Mouse (Mus musculus): ENCODE measurements around the gene Atp4b.
A peak's percentile ranks its signal among the peaks of the same experiment; 100 is the strongest.

The Atp4b gene

GRCm38 (mm10) chr8:13396725-13397124 is at the start of gene Atp4b:
Gene Atp4b (minus strand): TSS chr8:13396825.
- no peak for DNase-seq (ENCODE audit: low spot score)

DNA sequence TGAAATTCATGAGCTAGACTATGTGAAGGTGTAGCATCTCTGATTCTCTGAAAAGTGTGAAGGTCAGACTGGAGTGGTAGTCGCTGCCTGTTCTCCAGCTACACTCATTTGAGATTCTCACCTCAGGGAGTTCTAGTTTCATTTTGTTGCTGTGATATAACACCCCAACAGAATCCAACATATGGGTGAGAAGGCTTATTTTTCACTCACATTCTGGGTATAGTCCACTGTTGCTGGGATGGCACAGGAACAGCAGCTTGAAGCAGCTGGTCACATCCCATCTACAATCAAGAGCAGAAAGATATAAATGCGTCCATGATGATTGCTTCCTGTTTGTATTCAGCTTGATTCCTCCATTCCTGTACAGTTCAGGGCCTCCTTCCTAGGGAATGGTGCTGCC is 45.5 kb upstream of the Atp4b start:
- DNase-seq (ENCODE audit: low spot score): no peak

- DNase-seq (ENCODE audit: low spot score): no peak
Observed at GRCm38 (mm10) chr8:13437531-13437930, 40.9 kb upstream of the Atp4b start.

DNA sequence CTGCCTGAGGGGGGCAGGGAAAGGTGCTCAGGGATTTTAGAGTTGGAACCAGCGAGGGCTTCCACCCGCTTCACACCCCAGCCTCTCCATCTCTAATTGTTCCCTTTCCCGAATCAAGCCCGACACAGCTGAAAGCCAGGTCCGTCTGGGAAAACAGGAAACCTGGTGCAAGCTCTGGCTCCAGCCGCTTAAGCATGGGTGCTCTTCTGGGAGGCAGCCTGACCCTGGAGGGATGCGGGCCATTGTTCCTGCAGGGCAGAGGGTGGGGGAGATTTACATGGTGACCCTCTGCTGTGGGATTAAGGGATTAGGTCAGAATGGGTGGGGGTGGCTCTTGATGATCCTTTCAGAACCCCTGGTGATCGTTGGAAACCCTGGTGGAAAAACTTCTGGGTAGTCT is 39.4 kb upstream of the Atp4b start:
- DNase-seq (ENCODE audit: low spot score): no peak

DNA sequence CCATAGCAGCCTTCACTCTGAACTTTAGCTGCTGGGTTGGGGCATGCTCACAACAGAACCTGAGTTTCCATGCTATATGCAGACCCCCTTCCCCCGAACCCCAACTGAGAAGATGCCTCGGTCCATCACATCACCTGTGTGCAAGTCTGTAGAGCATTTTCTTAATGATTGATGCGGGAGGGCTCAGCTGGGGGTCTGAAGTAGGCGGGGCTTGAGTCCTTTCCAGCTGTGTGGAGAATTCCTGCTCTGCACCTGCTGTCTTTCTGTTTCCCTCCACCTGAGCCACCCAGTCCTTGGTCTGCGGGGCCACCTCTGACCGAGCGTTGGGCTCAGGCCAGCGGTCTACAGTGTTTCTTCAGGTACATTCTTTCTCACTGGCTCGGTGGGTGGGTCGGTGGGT is 38.3 kb upstream of the Atp4b start, which contains the start of gene Tmem255b:
Tmem255b (plus strand) TSS at position 301 of the 400 bp plus-strand sequence.
- no peak for DNase-seq (ENCODE audit: low spot score)

GRCm38 (mm10) chr8:13433130-13433529 is 36.5 kb upstream of the Atp4b start:
- no peak for DNase-seq (ENCODE audit: low spot score)

DNA sequence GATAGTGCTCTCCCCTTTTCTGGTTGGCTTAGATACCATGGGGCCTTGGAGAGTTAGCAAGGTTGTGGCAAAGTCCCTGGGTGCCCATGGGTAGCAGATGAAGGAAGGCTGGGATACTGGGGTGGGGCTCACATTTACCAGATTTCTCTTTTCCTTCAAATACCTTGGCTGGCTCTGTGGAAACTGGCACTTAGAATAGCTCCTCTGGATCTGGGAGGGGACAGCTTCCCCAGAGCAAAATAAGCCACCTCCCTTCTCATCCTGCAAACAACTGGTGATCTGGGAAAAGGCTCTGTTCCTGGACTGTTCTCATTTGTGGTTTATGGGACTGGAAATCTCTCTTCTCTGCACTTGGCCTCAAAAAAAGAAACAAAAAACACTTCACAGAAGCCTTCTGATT is 34.2 kb upstream of the Atp4b start:
- no peak for DNase-seq (ENCODE audit: low spot score)

DNA sequence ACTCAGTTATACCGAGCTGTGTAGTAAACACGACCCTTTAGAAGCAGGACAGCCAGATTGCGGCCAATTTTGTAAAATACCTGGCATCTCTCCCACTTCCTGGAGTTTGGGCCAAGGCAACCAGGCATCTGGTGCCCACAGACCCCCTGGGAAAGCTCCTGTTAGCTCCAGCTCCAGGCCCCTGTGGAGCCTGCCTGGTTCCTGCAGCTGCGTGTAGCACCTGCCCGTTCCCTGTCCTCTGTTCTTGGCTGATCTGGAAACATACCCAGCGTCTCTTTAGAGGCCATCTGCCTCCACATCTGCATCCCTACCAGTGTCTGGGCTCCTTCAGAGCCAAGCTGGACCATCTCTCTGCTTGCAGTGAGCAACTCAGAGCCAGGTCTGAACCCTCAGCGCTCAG is 33.8 kb upstream of the Atp4b start:
- DNase-seq (ENCODE audit: low spot score): no peak

DNA sequence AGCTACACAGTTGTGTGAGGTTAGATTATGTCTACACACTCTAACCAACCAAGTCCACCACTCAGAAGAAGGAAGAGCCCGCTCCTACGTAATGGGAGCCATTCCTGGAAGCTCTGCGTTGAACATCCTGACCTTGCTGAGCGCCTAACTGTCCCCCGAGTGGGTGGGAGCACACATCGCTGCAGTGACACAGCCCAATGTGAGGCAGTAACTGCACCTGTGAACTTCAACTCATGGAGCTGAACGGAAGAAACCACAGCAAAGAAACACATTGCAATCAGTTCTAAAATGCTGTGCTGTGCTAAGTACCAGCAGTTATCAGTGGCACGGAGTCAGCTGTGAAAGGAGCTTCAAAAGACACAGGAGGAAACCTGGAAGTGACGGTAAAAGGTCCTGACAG is 31.5 kb upstream of the Atp4b start:
- no peak for DNase-seq (ENCODE audit: low spot score)

DNA sequence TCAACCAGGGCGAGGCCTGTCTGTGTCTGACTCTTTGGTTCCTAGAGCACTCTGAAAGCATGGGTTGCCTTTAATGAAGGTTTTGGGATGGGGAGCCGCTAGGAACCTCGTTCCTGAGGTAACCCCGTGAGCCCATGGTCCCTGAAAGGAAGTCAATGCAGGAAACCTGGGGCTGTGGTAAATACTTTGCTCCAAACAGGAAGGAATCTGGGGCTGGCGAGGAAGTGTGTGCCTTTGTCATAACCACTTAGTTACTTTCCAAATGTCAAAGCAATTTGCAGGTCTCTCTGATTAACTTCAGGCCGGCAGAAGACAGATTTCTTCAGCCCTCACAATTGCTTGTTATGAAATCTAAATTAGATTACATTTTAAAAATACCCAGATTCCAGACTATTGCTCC is 30.7 kb upstream of the Atp4b start:
- no peak for DNase-seq (ENCODE audit: low spot score)

DNA sequence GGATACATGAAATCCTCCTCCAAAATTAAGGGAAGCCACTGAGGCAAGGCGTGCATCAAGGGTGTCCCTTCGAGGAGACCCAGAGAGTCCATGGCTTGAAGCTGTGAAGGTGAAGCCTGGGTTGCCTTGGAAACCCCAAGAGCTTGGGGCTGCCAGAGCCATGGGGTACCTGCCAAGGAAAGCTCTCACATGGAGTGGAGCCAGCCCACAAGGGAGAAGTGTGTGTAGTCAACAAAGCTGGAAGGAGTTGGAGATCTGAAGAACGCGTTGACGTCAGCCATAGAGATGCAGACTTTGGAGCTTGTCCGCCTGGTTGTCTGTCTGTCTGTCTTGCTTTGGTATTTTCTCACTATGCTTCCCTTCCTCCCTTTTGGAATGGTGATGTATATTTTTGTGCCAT is 24.3 kb upstream of the Atp4b start:
- no peak for DNase-seq (ENCODE audit: low spot score)

DNA sequence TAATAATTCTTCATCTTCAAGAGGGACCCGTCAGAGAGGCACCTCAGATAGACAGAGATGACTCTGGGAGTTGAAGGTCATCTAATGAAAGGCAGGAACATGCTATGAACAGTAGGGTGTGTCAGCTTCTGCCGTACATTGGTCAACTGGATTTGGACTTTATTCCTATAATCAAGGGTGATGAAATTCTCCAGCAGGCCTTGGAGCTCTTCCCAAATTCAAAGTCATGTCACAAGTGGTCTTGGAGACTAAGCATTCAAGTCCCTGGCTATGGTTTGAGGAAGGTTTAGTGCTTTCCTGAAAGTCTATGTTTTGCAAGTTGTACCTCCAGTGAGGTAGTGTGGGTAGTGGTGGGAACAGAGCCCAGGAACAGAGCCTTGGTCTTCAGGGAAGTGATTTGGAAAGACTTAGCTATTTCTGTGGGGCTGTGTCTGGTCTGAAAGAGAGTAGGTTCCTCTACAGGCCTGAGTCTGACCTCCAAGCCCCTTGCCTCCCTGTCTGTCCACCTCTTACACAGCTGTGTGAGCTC is 22.6 kb upstream of the Atp4b start:
- peak; percentile 55 for DNase-seq (ENCODE audit: low spot score)

DNA sequence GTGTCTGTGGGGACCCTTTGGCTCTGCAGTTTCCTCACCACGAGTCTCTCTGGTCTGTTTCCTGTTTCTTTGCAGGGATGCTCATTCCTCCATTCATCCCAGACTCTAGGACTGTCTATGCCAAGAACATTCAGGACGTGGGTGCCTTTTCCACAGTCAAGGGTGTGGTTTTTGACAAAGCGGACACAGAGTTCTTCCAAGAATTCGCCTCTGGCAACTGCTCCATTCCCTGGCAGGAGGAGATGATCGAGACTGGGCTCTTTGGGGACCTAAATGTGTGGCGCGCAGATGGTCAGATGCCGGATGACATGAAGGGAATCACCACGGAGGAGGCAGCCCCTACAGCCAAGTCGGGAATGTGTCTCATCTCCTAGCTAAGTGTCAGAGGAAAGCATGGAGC is 19.3 kb upstream of the Atp4b start:
- no peak for DNase-seq (ENCODE audit: low spot score)

- no peak for DNase-seq (ENCODE audit: low spot score)
Observed at GRCm38 (mm10) chr8:13413823-13414390, 17.3 kb upstream of the Atp4b start.

DNA sequence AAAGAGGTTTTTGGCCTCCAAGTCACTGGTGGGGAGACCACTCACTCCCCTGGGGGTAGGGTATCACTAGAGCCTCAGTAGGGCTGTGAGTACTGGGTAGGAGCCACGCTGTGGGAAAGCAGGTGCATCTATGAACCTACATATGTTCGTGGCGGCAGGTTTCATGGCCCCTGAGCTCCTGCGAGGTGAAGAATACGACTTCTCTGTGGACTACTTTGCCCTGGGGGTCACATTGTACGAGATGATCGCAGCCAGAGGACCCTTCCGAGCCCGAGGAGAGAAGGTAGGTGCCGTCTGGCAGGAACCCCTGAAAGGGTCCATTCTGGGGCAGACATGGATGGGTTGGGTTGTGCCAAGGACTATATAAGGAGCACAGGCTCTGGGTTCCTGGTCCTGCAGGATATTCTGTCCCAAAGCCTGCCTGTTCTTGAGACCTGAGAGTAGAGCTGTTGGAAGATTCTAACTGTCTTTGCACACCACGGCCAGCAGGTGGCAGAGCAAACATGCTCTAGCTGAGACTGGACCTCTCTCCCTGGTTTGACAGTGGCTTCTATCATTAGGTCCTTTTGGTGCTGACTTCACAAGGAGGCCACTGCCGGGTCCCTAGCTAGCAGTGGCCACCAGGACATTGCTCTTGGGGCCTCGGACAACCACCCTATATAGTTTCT is 16.4 kb upstream of the Atp4b start:
- DNase-seq (ENCODE audit: low spot score): peak; percentile 88

DNA sequence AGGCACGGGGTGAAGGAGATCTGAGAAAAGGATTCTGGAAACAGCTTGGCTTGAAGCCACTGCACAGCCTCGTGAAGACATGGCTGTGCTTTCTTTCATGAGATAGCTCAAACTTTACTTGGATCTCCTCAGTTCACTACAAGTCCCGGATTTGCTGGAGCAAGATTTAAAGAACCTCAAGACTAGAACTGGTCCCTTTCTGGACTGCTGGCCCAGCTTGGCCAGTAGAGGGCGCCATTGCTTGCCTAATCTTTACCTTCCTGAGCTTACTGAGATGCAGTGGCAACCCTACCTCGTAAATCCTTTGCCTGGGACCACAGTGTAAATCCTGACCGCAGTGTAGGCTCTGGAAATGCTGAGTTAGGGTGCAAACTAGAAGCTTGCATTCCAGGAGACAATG is 15.0 kb upstream of the Atp4b start:
- DNase-seq (ENCODE audit: low spot score): peak; percentile 87

DNA sequence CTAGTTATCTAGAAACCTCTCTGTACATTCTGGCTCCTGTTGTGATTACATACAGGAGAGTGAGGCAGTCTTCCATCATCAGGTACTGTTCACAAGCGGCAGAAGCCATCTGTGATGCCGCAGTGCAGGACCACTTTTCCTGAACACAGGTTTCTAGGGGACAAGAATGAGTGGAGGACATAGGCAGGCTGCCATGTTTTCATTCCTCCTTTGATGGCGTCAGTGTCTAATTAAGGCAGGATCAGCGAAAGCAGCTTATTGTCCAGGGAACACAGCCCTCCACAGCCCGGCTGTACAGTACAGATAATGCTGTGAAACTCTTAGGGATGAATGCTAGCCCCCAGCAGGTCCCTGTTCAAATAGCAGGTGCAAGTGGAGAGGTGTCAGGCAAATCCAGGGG is 9.4 kb upstream of the Atp4b start:
- no peak for DNase-seq (ENCODE audit: low spot score)

- no peak for DNase-seq (ENCODE audit: low spot score)
Observed at GRCm38 (mm10) chr8:13404666-13405131, 8.1 kb upstream of the Atp4b start, which contains the start of gene Grk1. Gene Grk1 (plus strand): TSS chr8:13405081.

- no peak for DNase-seq (ENCODE audit: low spot score)
Observed at GRCm38 (mm10) chr8:13403517-13403916, 6.9 kb upstream of the Atp4b start.

DNA sequence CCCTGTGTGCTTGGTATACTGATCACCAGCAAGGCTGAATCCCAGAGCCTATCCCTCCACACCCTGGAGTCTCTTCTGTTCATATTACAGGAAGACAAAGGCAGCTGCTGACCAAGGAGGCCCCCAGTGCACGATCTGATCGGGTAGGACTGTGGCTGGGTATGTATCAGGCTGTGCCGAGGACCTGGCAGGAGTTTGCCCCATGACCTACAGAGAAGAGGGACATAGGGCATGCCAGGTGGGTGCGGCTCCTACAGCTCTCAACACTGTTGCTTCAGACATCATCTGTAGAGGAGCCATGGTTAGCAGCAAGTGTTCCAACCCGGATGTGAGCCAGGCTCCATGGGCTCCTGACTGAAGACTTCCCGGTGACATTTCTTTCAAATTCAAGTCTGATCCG is 2.8 kb downstream of the Atp4b start:
- DNase-seq (ENCODE audit: low spot score): no peak

GRCm38 (mm10) chr8:13388744-13389143 is 7.9 kb downstream of the Atp4b start:
- DNase-seq (ENCODE audit: low spot score): no peak

DNA sequence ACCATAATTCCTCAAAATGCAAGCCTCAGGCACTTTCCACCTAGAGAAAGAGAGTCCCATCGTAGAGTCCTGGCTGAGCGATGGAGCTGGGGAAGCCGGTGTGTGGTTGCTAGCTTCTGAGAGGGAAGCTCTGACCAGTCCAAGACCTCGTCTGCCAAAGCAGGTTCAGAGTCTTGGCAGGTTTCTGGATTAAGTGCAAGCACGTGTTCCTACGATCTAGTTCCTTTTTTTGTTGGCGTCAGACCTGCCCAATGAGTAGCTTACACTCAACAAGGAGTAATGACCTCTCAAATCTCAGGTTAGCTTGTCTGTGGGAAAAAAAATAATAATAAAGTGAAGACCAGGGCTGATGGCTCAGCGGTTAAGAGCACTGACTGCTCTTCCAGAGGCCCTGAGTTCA is 8.9 kb downstream of the Atp4b start:
- no peak for DNase-seq (ENCODE audit: low spot score)

DNA sequence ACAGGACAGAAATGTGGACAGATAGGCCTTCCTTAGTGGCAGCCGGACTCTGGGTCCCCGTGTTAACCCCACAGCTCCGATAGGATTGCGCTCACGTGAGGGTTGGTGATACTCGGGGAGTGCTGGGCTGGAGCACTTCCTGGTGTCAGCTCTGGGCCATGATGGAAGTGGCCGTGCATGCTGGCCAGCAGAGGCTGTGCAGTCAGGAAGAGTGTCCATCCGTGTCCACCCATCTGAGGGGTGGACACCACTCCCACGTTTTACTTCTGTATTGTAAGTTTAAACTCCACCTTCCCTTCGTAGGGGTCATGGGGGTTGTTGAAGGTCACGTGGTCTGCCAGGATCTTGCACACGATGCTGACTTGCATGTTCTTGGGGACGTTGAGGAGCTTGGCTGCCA is 10.3 kb downstream of the Atp4b start:
- DNase-seq (ENCODE audit: low spot score): no peak

- DNase-seq (ENCODE audit: low spot score): no peak
Observed at GRCm38 (mm10) chr8:13382999-13383398, 13.6 kb downstream of the Atp4b start.
